Mouse (Mus musculus) ES-E14 (cell line): ENCODE results near the gene Cdh5. TPM values are rescaled to one million over a fixed set of nuclear protein-coding genes. Genes with fewer than 3 reads are reported as not detected.

Experiments used
- DNase-seq: peaks from one replicate; pipeline ENCODE4 v3.0.0-alpha.2; 2013; ENCODE audit warnings: low read depth, low spot score
- H3K27ac ChIP-seq: 2 replicates; pipeline ENCODE4 v1.5.1; 2012; ENCODE audit warnings: low read depth, mild to moderate bottlenecking, low read length, moderate library complexity, mixed read lengths; ENCODE audit not compliant: poor library complexity, insufficient read depth, severe bottlenecking
- H3K36me3 ChIP-seq: 2 replicates; pipeline ENCODE4 v1.6.1; 2012; ENCODE audit warnings: mild to moderate bottlenecking, low read length, moderate library complexity, mixed read lengths; ENCODE audit not compliant: control insufficient read depth, poor library complexity, insufficient read depth, severe bottlenecking
- H3K4me1 ChIP-seq, 2 experiments: fragments of 150-350 bp in 1 of 2; sonication (generic) in 1 of 2; 2 replicates each; pipeline ENCODE4 v1.6.1; 2012; ENCODE audit warnings: low read length in 2 of 2, mild to moderate bottlenecking in 1 of 2, mixed read lengths in 1 of 2; ENCODE audit not compliant: control insufficient read depth in 2 of 2, insufficient read depth in 2 of 2, poor library complexity in 1 of 2
- H3K4me3 ChIP-seq, 2 experiments: fragments of 150-350 bp in 1 of 2; sonication (generic) in 1 of 2; 2 replicates each; pipeline ENCODE4 v1.5.1; 2012; ENCODE audit warnings: low read length in 2 of 2, low read depth in 1 of 2, mild to moderate bottlenecking in 1 of 2, mixed read lengths in 1 of 2; ENCODE audit not compliant: insufficient read depth in 1 of 2, poor library complexity in 1 of 2, severe bottlenecking in 1 of 2
- H3K9ac ChIP-seq: 2 replicates; pipeline ENCODE4 v1.6.1; 2012; ENCODE audit warnings: low read depth, mild to moderate bottlenecking, low read length, mixed read lengths; ENCODE audit not compliant: poor library complexity, insufficient read depth, severe bottlenecking
- H3K9me3 ChIP-seq: fragments of 150-350 bp; sonication (generic); 2 replicates; pipeline ENCODE4 v1.6.1; 2012; ENCODE audit warnings: low read depth, mild to moderate bottlenecking, low read length; ENCODE audit not compliant: control insufficient read depth, insufficient read depth
- CHD2 ChIP-seq: IDR thresholded peaks from 2 replicates; pipeline ENCODE4 v1.6.1; 2014; ENCODE audit warnings: mild to moderate bottlenecking, low read depth, low read length, inconsistent platforms
- HCFC1 ChIP-seq: IDR thresholded peaks from 2 replicates; pipeline ENCODE4 v1.6.1; 2012; ENCODE audit warnings: low read length, inconsistent platforms, borderline replicate concordance; ENCODE audit not compliant: insufficient read depth
- MAFK ChIP-seq: IDR thresholded peaks from 2 replicates; pipeline ENCODE4 v1.6.1; 2014; ENCODE audit warnings: mild to moderate bottlenecking, low read depth, low read length, inconsistent platforms; ENCODE audit not compliant: insufficient read depth
- ZC3H11A ChIP-seq: IDR thresholded peaks from 2 replicates; pipeline ENCODE4 v1.6.1; 2012; ENCODE audit warnings: low read depth, mild to moderate bottlenecking, inconsistent platforms, low read length, borderline replicate concordance
- ZNF384 ChIP-seq: IDR thresholded peaks from 2 replicates; pipeline ENCODE4 v1.6.1; 2012; ENCODE audit warnings: low read depth, low read length, inconsistent platforms
- in situ Hi-C, 2 experiments: fragments of 600-800 bp; cut with MboI; formaldehyde crosslinking; loops; one replicate each; pipeline ENCODE4 v1.15.1; 2025; ENCODE audit warnings: low sequenced_read_pairs in 2 of 2, inconsistent platforms in 1 of 2; ENCODE audit not compliant: unreplicated experiment in 2 of 2
- total RNA-seq: library from RNA; depleted of rRNA; stranded (reverse); fragments of 300-350 nt; gene quantifications from 2 replicates; pipeline ENCODE4 v1.2.3, GENCODE M21; 2012

The Cdh5 gene
- total RNA-seq, 1 experiment: 2.0 TPM

DNA sequence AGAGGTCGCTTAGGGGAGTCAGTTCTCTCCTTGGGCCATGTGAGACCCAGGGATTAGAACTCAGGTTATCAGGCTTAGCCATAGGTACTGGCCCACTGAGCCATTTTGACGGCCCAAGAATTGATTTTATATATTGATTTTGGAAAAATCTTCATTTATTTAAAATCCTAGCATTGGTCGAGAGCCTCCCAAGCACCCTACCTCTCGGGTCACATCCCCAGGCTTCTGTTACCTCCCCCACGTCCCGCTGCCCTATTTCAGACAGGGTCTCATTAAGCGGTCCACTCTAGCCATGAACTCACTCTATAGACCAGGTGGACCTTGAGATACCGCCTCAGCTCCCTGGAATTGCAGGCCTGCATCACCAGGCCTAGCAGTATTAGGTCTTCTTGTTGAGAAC is 33.1 kb downstream of the Cdh5 start:
- Histone ChIP-seq H3K4me1 (no peaks in the 10 kb centered on the region), H3K9ac (no peak overlapping the region), H3K27ac (no peak overlapping the region), H3K36me3 (no peaks in the 10 kb centered on the region), H3K9me3 (no peaks in the 10 kb centered on the region), H3K4me3 (no peak overlapping the region)
- TF ChIP-seq MAFK: no peak
- no peak for TF ChIP-seq CHD2
- TF ChIP-seq ZC3H11A: no peak
- TF ChIP-seq HCFC1: no peak
- TF ChIP-seq ZNF384: no peak
- in situ Hi-C loops: no loop called here
- no peak for DNase-seq

DNA sequence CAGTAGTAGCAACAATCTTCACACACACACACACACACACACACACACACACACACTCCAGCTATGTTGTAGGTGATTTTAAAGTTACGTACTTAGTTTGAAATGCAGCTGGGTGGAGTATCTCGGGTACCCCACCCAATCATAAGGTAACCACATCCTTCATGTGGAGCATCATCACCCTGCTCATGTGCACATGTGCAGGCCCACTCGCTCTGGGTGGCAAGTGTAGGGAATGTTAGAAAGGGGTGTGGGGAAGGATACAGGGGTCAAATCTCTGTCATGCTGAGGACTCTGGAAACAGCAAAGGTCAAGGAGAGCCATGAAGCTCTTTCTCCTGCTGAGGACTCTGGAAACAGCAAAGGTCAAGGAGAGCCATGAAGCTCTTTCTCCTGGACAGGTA is 34.9 kb downstream of the Cdh5 start:
- TF ChIP-seq ZC3H11A (no peak), HCFC1 (no peak), CHD2 (no peak), ZNF384 (no peak), MAFK (no peak)
- no peak overlapping the region for H3K4me3 ChIP-seq
- H3K9me3 ChIP-seq: no peaks in the 10 kb centered on the region
- no peak overlapping the region for H3K9ac ChIP-seq
- no peak overlapping the region for H3K27ac ChIP-seq
- 0 out of 4 replicates have a peak, but pooled peaks cover 0 to 2% of the 10 kb centered on the region in 2 experiments for H3K4me1 ChIP-seq
- H3K36me3 ChIP-seq: no peaks in the 10 kb centered on the region
- no peak for DNase-seq
- in situ Hi-C loops: no loop called here

DNA sequence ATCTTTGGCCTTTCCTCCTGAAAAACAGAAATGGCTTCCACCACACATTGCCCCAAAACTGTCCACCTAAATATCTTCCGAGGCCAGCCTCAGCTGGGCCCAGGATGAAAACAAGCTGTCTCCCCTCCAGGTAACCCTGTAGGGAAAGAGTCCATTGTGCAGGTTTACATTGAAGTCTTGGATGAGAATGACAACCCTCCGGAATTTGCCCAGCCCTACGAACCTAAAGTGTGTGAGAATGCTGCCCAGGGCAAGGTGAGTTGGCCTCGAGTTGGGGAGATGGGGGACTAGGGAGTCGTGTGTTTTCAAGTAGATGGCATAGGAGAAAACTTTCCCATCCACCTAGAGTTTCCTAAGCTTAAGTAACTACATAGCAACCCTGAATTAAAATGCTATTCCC is 36.2 kb downstream of the Cdh5 start:
- no peak for TF ChIP-seq HCFC1
- TF ChIP-seq ZC3H11A: no peak
- no peak for TF ChIP-seq CHD2
- TF ChIP-seq MAFK: no peak
- no peak for TF ChIP-seq ZNF384
- Histone ChIP-seq H3K9ac (no peak overlapping the region), H3K4me3 (no peak overlapping the region), H3K36me3 (no peaks in the 10 kb centered on the region), H3K27ac (no peak overlapping the region), H3K9me3 (no peaks in the 10 kb centered on the region), H3K4me1 (0 out of 4 replicates have a peak, but pooled peaks cover 0 to 2% of the 10 kb centered on the region in 2 experiments)
- in situ Hi-C loops: no loop called here
- DNase-seq: no peak

DNA sequence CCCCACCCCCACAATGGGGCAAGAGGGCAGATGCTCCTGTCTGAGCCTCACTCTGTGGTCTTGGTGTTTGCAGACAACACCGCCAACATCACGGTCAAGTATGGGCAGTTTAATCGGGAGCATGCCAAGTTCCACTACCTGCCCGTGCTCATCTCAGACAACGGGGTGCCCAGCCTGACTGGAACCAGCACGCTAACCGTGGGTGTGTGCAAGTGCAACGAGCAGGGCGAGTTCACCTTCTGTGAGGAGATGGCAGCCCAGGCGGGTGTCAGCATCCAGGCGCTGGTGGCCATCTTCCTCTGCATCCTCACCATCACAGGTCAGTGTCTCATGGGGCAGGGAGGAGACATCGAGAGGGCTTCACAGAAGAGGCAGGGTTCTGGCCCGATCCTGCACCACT is 39.2 kb downstream of the Cdh5 start:
- TF ChIP-seq CHD2: no peak
- TF ChIP-seq ZNF384: no peak
- no peak for TF ChIP-seq ZC3H11A
- TF ChIP-seq MAFK: no peak
- no peak for TF ChIP-seq HCFC1
- Histone ChIP-seq H3K9me3 (no peaks in the 10 kb centered on the region), H3K36me3 (no peaks in the 10 kb centered on the region), H3K4me3 (peak overlapping the region; percentile 10 to 16; a peak in 2 of 4 replicates), H3K27ac (no peak overlapping the region), H3K4me1 (0 out of 4 replicates have a peak, but pooled peaks cover 0 to 2% of the 10 kb centered on the region in 2 experiments), H3K9ac (no peak overlapping the region)
- no peak for DNase-seq
- in situ Hi-C loops: no loop called here

DNA sequence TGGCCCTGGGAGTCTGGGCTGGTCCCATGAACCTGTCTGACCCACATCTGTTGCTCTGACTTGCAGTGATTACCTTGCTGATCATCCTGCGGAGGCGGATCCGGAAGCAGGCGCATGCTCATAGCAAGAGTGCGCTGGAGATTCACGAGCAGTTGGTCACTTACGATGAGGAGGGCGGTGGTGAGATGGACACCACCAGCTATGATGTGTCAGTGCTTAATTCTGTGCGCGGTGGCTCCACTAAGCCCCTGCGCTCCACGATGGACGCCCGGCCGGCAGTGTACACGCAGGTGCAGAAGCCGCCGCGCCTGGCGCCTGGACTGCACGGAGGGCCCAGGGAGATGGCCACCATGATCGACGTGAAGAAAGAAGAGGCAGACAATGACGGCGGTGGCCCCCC is 41.0 kb downstream of the Cdh5 start:
- no peak for DNase-seq
- peak overlapping the region; percentile 50 to 66 for H3K4me3 ChIP-seq
- H3K36me3 ChIP-seq: no peaks in the 10 kb centered on the region
- no peaks in the 10 kb centered on the region for H3K9me3 ChIP-seq
- in situ Hi-C loops: no loop called here
- no peak for TF ChIP-seq ZC3H11A
- TF ChIP-seq HCFC1: no peak
- TF ChIP-seq CHD2: no peak
- no peak for TF ChIP-seq MAFK
- no peak for TF ChIP-seq ZNF384
- H3K4me1 ChIP-seq: 0 out of 4 replicates have a peak, but pooled peaks cover 0 to 2% of the 10 kb centered on the region in 2 experiments
- H3K27ac ChIP-seq: no peak overlapping the region
- H3K9ac ChIP-seq: peak overlapping the region; percentile 1; the same call in 1 of the 2 replicates
